Mouse (Mus musculus) midbrain, embryonic 13.5 days (tissue): Measurements from ENCODE around the gene B3gat3. TPM values are rescaled to one million over a fixed set of nuclear protein-coding genes. Genes with fewer than 3 reads are reported as not detected.

Experiments used
- ATAC-seq: fragments of 200-750 bp; cut with Nextera tagmentation; 2 replicates; pipeline ENCODE4 v1.8.0; 2017; ENCODE audit warnings: mild to moderate bottlenecking, moderate TSS enrichment, moderate library complexity
- H3K27ac ChIP-seq: fragments of 300-500 bp; sonication (generic); 2 replicates; pipeline ENCODE4 v1.5.1; 2015; ENCODE audit warnings: inconsistent platforms, mild to moderate bottlenecking, moderate library complexity
- H3K27me3 ChIP-seq: fragments of 300-500 bp; sonication (generic); 2 replicates; pipeline ENCODE4 v1.6.1; 2015; ENCODE audit warnings: mild to moderate bottlenecking, inconsistent platforms
- H3K36me3 ChIP-seq: fragments of 300-500 bp; sonication (generic); 2 replicates; pipeline ENCODE4 v1.6.1; 2015; ENCODE audit warnings: mild to moderate bottlenecking, inconsistent platforms
- H3K4me1 ChIP-seq: fragments of 300-500 bp; sonication (generic); replicated peaks from 2 replicates; pipeline ENCODE4 v1.6.1; 2015; ENCODE audit warnings: inconsistent platforms
- H3K4me2 ChIP-seq: fragments of 300-500 bp; sonication (generic); replicated peaks from 2 replicates; pipeline ENCODE4 v1.6.1; 2015; ENCODE audit warnings: moderate library complexity, mild to moderate bottlenecking, inconsistent platforms
- H3K4me3 ChIP-seq: fragments of 300-500 bp; sonication (generic); replicated peaks from 2 replicates; pipeline ENCODE4 v1.5.1; 2015; ENCODE audit warnings: mild to moderate bottlenecking, inconsistent platforms
- H3K9ac ChIP-seq: fragments of 300-500 bp; sonication (generic); replicated peaks from 2 replicates; pipeline ENCODE4 v1.6.1; 2015; ENCODE audit warnings: mild to moderate bottlenecking, inconsistent platforms
- H3K9me3 ChIP-seq: fragments of 300-500 bp; sonication (generic); 2 replicates; pipeline ENCODE4 v1.6.1; 2016; ENCODE audit warnings: mild to moderate bottlenecking, inconsistent platforms
- WGBS: fragments of 180-500 bp; shearing (Covaris S2); methylation state at CpG from one replicate; pipeline ENCODE4 v1.1.7; 2015; 5-methylcytosine and 5-hydroxymethylcytosine counted together
- polyA plus RNA-seq: library from polyadenylated mRNA; unstranded; fragments of >200 nt; fragmentation: Nextera tagmentation; extraction: Ambion mirVana; gene quantifications from 2 replicates; pipeline ENCODE4 v1.2.1, GENCODE M21; 2015

B3gat3 gene
- polyA plus RNA-seq, 1 experiment from 2014 or later, result 89.5 TPM

- Histone ChIP-seq H3K4me2 (no peak overlapping the region), H3K9me3 (no peaks in the 10 kb centered on the region), H3K36me3 (peaks cover 79% of the 10 kb centered on the region), H3K9ac (no peak overlapping the region), H3K27ac (no peak overlapping the region), H3K27me3 (no peaks in the 10 kb centered on the region), H3K4me1 (peaks cover 35% of the 10 kb centered on the region), H3K4me3 (no peak overlapping the region)
- 98% methylated on average over 7 of the region's 7 CpGs for WGBS
- no peak for ATAC-seq
Observed at GRCm38 (mm10) chr19:8946929-8947328, 26.8 kb downstream of the B3gat3 start.

GRCm38 (mm10) chr19:8950190-8950589 lies 30.0 kb downstream of the B3gat3 start:
- ATAC-seq, result no peak
- H3K36me3 ChIP-seq, result peaks cover 76% of the 10 kb centered on the region
- 93% methylated on average over 5 of the region's 5 CpGs for WGBS

GRCm38 (mm10) chr19:8952241-8952640 lies 32.1 kb downstream of the B3gat3 start:
- peak overlapping the region; percentile 89; the same call in 1 of the 2 replicates for H3K4me2 ChIP-seq
- H3K9me3 ChIP-seq, result no peaks in the 10 kb centered on the region
- H3K27ac ChIP-seq, result peak overlapping the region; percentile 95
- H3K9ac ChIP-seq, result peak overlapping the region; percentile 70
- no peak for ATAC-seq
- no peaks in the 10 kb centered on the region for H3K27me3 ChIP-seq
- peaks cover 38% of the 10 kb centered on the region for H3K4me1 ChIP-seq
- peak overlapping the region; percentile 77; the same call in 1 of the 2 replicates for H3K4me3 ChIP-seq
- peaks cover 73% of the 10 kb centered on the region for H3K36me3 ChIP-seq
- WGBS, result 76% methylated on average over 9 of the region's 9 CpGs

More at GRCm38 (mm10) chr19:8950190-8950589, 30.0 kb downstream of the B3gat3 start:
- no peaks in the 10 kb centered on the region for H3K27me3 ChIP-seq
- H3K4me2 ChIP-seq, result no peak overlapping the region
- peaks cover 35% of the 10 kb centered on the region for H3K4me1 ChIP-seq
- no peak overlapping the region for H3K27ac ChIP-seq
- H3K4me3 ChIP-seq, result no peak overlapping the region
- no peak overlapping the region for H3K9ac ChIP-seq
- H3K9me3 ChIP-seq, result no peaks in the 10 kb centered on the region

- H3K4me3 ChIP-seq, result peak within 1 kb of the TSS; percentile 77
- WGBS, result 2% methylated on average over 46 of the region's 46 CpGs
- peaks cover 38% of the 10 kb centered on the region for H3K4me1 ChIP-seq
- H3K4me2 ChIP-seq, result peak within 1 kb of the TSS; percentile 89
- peak within 1 kb of the TSS; percentile 95 for H3K27ac ChIP-seq
- H3K9me3 ChIP-seq, result no peaks in the 10 kb centered on the region
- H3K27me3 ChIP-seq, result no peaks in the 10 kb centered on the region
- peak; percentile 97 for ATAC-seq
- H3K36me3 ChIP-seq, result peaks cover 69% of the 10 kb centered on the region
- H3K9ac ChIP-seq, result peak within 1 kb of the TSS; percentile 75
Observed at GRCm38 (mm10) chr19:8953135-8954039, 33.2 kb downstream of the B3gat3 start, which contains the start of gene Tut1. Tut1 (plus strand) TSS chr19:8953847.

- peak overlapping the region; percentile 74 for H3K27ac ChIP-seq
- H3K36me3 ChIP-seq, result peaks cover 67% of the 10 kb centered on the region
- H3K4me2 ChIP-seq, result peak overlapping the region; percentile 89
- ATAC-seq, result no peak
- H3K4me1 ChIP-seq, result peaks cover 38% of the 10 kb centered on the region
- H3K9me3 ChIP-seq, result no peaks in the 10 kb centered on the region
- H3K27me3 ChIP-seq, result no peaks in the 10 kb centered on the region
- peak overlapping the region; percentile 77 for H3K4me3 ChIP-seq
- 11% methylated on average over 9 of the region's 9 CpGs for WGBS
- peak overlapping the region; percentile 75 for H3K9ac ChIP-seq
Observed at GRCm38 (mm10) chr19:8954171-8954570, 34.0 kb downstream of the B3gat3 start.

- no peaks in the 10 kb centered on the region for H3K9me3 ChIP-seq
- WGBS, result 89% methylated on average over 2 of the region's 2 CpGs
- no peak for ATAC-seq
- H3K27ac ChIP-seq, result no peak overlapping the region
- H3K4me2 ChIP-seq, result no peak overlapping the region
- peaks cover 14% of the 10 kb centered on the region for H3K4me1 ChIP-seq
- H3K9ac ChIP-seq, result no peak overlapping the region
- peaks cover 81% of the 10 kb centered on the region for H3K36me3 ChIP-seq
- H3K4me3 ChIP-seq, result no peak overlapping the region
- H3K27me3 ChIP-seq, result no peaks in the 10 kb centered on the region
Observed at GRCm38 (mm10) chr19:8962256-8962655, 42.1 kb downstream of the B3gat3 start.

- Histone ChIP-seq H3K27me3 (no peaks in the 10 kb centered on the region), H3K4me1 (peaks cover 27% of the 10 kb centered on the region), H3K4me2 (no peak overlapping the region), H3K36me3 (peaks cover 71% of the 10 kb centered on the region), H3K27ac (no peak overlapping the region), H3K4me3 (no peak overlapping the region), H3K9me3 (no peaks in the 10 kb centered on the region), H3K9ac (no peak overlapping the region)
- no peak for ATAC-seq
- WGBS, result 87% methylated on average over 11 of the region's 11 CpGs
Observed at GRCm38 (mm10) chr19:8965075-8965474, 44.9 kb downstream of the B3gat3 start.

- H3K4me3 ChIP-seq, result peak overlapping the region; percentile 83
- peak overlapping the region; percentile 53; the same call in 1 of the 2 replicates for H3K9ac ChIP-seq
- peaks cover 71% of the 10 kb centered on the region for H3K36me3 ChIP-seq
- H3K4me2 ChIP-seq, result peak overlapping the region; percentile 95
- ATAC-seq, result no peak
- H3K27ac ChIP-seq, result peak overlapping the region; percentile 72; the same call in 1 of the 2 replicates
- 80% methylated on average over 8 of the region's 8 CpGs for WGBS
- H3K4me1 ChIP-seq, result peaks cover 27% of the 10 kb centered on the region
- H3K9me3 ChIP-seq, result no peaks in the 10 kb centered on the region
- no peaks in the 10 kb centered on the region for H3K27me3 ChIP-seq
Observed at GRCm38 (mm10) chr19:8965771-8966170, 45.6 kb downstream of the B3gat3 start.

GRCm38 (mm10) chr19:8966198-8966589 lies 46.0 kb downstream of the B3gat3 start:
- H3K4me1 ChIP-seq, result peaks cover 27% of the 10 kb centered on the region
- H3K9me3 ChIP-seq, result no peaks in the 10 kb centered on the region
- H3K9ac ChIP-seq, result peak overlapping the region; percentile 53
- no peaks in the 10 kb centered on the region for H3K27me3 ChIP-seq
- no peak for ATAC-seq
- H3K4me2 ChIP-seq, result peak overlapping the region; percentile 95
- H3K36me3 ChIP-seq, result peaks cover 71% of the 10 kb centered on the region
- 54% methylated on average over 5 of the region's 5 CpGs for WGBS
- H3K4me3 ChIP-seq, result peak overlapping the region; percentile 83
- H3K27ac ChIP-seq, result peak overlapping the region; percentile 72

- H3K4me1 ChIP-seq, result peaks cover 27% of the 10 kb centered on the region
- no peaks in the 10 kb centered on the region for H3K27me3 ChIP-seq
- peaks cover 71% of the 10 kb centered on the region for H3K36me3 ChIP-seq
- ATAC-seq, result peak; percentile 99
- peak within 1 kb of the TSS; percentile 94 for H3K9ac ChIP-seq
- WGBS, result under 1% methylated on average over 52 of the region's 52 CpGs
- peak within 1 kb of the TSS; percentile 83 for H3K4me3 ChIP-seq
- H3K27ac ChIP-seq, result peak within 1 kb of the TSS; percentile 79
- no peaks in the 10 kb centered on the region for H3K9me3 ChIP-seq
- peak within 1 kb of the TSS; percentile 95 for H3K4me2 ChIP-seq
Observed at GRCm38 (mm10) chr19:8966590-8967372, 46.6 kb downstream of the B3gat3 start, which contains the start of gene Eef1g. Eef1g (plus strand) TSS chr19:8967041.

- peak overlapping the region; percentile 95 for H3K4me2 ChIP-seq
- no peaks in the 10 kb centered on the region for H3K9me3 ChIP-seq
- H3K27me3 ChIP-seq, result no peaks in the 10 kb centered on the region
- H3K27ac ChIP-seq, result peak overlapping the region; percentile 79
- H3K36me3 ChIP-seq, result peaks cover 72% of the 10 kb centered on the region
- H3K4me3 ChIP-seq, result peak overlapping the region; percentile 83
- ATAC-seq, result peak; percentile 7
- H3K9ac ChIP-seq, result peak overlapping the region; percentile 94
- 0% methylated on average over 8 of the region's 8 CpGs for WGBS
- peaks cover 27% of the 10 kb centered on the region for H3K4me1 ChIP-seq
Observed at GRCm38 (mm10) chr19:8967373-8967743, 47.2 kb downstream of the B3gat3 start.
